Mouse (Mus musculus): Measurements from ENCODE around the gene Amdhd2.

GRCm38 (mm10) chr17:24168590-24169277 lies 5.2 kb upstream of the Amdhd2 start:
- TF ChIP-seq POLR2A (IDR thresholded peaks at IDR 0.05; ENCODE audit: low read depth, low read length) (no peak), CTCF (IDR thresholded peaks at IDR 0.05; ENCODE audit: borderline replicate concordance, insufficient read depth, low read length) (no peak)
